Mouse (Mus musculus): ENCODE results near the gene Usp8.
A peak's percentile ranks its signal among the peaks of the same experiment; 100 is the strongest.

The Usp8 gene

GRCm38 (mm10) chr2:126740314-126740713, 33.2 kb downstream of the Usp8 start:
- DNase-seq (ENCODE audit: low spot score) = no peak

- no peak for DNase-seq (ENCODE audit: low spot score)
These were observed 36.3 kb downstream of the Usp8 start for GRCm38 (mm10) chr2:126743389-126743788.

DNA sequence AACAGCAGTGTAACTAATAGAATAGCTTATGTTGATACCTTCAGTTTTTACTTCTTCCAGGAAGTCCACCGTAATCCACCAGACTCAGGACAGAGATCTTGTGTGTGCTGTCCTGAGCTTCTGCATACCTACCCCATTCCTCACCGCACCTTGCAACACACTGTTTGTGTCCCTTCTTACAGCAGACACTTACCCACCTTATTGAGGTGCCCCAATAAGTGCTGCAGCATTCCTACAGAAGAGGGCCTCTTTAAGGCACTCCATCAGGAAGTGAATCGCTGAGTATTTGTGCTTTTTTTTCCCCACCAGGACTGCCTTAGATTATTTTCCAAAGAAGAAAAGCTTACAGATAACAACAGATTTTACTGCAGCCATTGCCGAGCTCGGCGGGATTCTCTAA, 48.5 kb downstream of the Usp8 start:
- no peak for DNase-seq (ENCODE audit: low spot score)

DNA sequence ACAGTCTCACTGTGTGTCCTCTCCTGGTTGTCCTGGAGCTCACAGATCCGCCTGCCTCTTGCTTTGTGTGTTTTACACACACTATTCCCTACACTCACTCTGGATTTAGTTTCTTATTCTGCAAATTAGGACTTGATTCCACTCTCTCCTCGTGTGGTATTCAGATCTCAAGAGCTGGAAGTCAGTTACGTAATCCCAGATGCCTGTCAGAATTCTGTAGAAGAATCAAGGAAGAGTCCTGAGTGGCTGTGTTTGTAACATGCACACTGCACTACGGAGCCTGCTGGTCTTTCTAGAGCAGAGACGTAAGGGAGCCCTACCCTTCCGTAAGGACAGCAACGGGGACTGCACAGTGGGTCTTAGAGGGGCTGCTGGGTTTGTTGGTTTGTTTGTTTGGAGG, 52.2 kb downstream of the Usp8 start:
- DNase-seq (ENCODE audit: low spot score) = no peak

DNA sequence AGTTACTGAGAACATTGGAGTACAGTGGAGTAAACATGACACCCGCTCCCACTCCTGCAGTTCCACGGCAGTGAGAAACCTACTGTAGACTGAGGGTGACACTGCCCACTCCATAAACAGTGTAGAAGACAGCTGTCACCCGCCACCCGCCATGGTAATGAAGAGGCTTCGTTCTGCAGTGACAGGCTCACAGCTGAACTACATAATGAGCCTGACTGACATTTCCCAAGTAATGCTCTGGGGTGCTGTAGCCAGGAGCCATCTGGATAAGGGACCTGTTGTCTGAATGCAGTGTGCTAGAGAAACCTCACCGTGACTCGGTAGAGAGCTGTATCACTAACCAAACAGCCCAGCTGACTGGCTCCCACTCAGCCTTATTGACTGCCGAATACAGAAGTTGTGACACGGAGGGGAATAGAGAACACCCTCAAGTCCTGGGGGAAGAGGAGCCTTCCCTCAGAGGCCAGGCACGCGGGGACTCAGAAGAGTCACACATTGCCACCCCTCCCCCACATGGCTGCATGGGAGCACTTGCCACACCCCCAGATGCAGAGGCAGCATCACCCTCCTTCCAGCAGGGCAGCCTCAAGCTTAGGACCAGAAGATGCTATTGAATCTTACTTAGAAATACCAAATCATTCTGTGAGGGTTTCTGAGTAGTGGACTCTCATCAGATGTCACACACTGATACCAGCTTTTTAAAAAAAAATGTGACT, 58.9 kb downstream of the Usp8 start:
- DNase-seq (ENCODE audit: low spot score) = no peak

DNA sequence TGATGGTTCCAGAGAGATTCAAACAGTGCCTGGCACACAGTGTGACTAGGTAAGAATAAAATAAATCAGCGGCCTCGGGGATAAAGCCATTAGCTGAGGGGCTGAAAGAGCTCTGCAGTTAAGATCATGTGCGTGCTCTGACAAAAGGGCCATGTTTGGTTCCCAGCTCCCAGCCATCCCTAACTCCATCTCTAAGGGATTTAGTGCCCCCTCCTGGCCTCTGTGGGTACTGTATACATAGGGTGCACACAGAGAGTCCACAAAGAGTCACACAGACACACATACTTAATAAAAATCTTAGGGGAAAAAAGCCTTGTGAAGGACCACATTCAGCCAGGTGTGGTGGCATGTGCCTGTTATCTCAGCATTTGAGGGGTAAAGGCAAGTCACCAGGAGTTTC, 60.5 kb downstream of the Usp8 start:
- no peak for DNase-seq (ENCODE audit: low spot score)

DNA sequence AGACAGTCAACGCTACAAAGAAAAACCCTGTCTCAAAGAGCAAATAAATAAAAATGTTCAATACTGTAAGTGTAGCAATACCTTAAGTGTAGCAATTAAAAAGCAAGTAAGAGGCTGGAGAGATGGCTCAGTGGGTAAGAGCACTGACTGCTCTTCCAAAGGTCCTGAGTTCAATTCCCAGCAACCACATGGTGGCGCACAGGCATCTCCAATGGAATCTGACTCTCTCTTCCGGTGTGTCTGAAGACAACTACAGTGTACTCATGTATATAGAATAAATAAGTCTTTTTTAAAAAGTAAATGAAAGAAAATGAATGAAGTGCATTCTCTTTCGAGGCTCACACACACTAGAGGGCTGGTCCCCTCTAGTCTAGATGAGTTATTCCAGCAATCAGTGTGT, 61.1 kb downstream of the Usp8 start:
- no peak for DNase-seq (ENCODE audit: low spot score)

DNA sequence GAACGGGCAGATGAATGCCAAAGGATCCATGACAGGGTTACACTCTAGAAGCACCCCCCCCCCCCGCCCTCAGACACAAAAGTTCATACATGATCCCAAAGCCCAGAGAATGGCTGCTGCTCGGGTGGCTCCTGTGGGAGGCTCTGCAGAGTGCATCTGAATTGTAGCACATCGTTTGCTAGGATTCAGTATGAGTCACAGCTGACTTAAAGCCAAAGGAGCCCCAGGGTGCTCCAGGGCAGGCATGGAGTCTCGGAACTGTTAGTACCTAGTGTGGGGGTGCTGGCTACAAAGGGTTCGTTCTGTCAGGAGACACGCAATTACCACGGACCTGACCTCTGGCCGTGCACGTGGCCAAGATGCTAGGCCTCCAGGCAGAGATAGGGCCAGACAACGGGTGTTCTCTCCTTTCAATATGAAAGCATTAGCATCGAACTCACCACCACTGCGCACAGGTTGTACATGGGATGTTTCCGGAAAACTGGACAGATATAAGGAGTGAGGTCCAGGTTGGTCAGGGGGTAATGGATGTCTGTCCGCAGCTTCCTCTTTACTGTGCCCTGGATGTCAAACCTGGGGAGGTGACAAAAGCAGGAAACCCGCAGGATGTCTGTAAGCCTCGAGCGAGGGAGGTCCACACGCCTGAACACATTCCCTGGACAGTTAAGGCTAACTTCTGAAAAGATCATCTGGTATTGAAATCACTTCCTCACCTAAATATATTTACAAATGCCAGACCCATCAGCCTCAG, 62.5 kb downstream of the Usp8 start:
- no peak for DNase-seq (ENCODE audit: low spot score)

DNA sequence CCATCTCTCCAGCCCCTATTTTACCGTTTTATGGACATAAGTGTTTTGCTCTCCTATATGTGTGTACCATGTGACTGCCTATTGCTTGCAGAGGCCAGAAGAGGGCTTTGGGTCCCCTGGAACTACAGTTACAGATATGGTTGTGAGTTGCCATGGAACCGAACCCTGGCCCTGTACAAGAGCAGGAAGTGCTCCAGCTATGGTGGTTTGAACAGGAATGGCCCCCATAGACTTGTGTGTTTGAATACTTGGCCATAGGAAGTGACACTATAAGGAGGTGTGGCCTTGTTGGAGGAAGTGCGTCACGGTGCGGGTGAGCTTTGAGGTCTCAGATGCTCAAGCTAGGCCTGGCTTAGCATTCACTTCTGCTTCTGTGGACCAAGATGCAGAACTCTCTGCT, 65.1 kb downstream of the Usp8 start:
- no peak for DNase-seq (ENCODE audit: low spot score)

DNA sequence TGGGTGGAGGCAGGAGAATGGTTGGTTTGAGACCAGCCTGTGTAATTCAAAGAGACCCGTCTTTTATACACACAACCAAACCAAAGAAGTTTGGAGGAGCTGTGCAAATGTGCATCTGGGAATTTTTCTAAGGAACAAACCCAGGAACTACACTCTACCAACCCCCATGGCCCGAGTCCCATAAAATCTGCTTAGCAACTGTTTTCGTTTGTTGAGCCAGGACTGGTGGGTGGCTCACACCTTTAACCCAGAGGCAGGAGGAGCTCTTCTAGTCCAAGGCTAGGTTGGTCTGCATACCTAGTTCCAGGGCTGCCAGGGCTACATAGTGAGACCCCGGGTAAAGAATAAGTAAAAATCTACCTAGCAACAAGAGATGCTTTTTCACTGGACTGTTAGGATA, 68.8 kb downstream of the Usp8 start:
- DNase-seq (ENCODE audit: low spot score) = no peak

DNA sequence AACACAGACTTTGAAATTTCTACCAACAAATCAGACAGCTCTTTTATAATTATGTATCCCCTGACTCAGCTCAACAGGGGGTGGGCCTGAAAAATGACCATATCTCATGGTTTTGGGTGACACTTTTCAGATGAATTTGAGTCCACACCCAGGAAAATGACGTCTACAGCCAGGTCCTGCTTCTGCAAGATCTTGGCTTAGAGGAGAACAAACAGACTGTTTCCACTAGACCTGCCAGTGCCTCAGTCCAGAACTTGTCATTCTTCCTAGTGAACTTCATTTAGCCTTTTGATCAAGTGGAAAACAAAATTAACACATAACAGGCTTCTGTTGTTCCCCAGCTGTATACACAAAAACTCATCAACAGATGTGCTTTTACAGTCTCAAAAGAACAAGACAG, 69.3 kb downstream of the Usp8 start:
- no peak for DNase-seq (ENCODE audit: low spot score)

- DNase-seq (ENCODE audit: low spot score) = no peak
These were observed 71.7 kb downstream of the Usp8 start for GRCm38 (mm10) chr2:126778806-126779205.

DNA sequence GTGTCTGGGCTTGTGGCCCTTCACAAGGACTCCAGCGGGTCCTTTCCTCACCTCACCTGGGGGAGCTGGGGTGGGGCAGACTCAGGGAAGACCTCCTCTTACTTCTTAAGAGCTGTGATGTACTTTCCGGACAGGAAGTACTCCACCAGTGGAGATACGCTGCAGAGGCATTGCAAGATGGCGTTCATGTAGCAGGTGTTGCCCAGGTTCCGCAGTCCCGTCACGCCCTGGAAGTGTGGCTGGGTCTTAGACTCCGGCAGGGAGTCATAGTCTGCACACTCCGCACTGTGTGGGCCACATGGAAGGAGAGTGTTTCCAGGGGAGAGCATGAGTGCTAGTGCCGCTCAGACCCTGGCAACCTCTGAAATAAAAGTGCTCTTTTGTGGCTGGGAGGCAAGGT, 73.2 kb downstream of the Usp8 start:
- no peak for DNase-seq (ENCODE audit: low spot score)

- no peak for DNase-seq (ENCODE audit: low spot score)
These were observed 74.3 kb downstream of the Usp8 start for GRCm38 (mm10) chr2:126781478-126781877.

- peak; percentile 22 for DNase-seq (ENCODE audit: low spot score)
These were observed 75.3 kb downstream of the Usp8 start for GRCm38 (mm10) chr2:126782433-126782832.

DNA sequence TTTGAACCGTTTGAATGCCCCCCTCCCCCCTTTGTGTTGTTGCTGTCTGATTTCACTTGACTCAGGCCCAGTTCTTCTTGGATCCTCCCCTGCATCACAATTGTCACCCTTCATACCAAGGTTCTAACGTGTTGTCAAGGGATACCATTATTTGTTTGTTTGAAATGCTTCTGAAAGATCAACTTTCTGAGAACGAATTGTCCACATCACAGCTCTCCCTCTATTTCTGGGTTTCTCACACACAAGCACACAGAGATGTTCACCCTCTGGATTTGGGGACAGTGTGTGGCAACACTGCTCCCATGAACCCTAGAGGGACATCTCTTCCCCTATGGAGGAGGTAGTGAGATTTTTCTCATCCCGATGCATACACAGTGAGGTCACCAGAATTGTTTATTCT, 76.2 kb downstream of the Usp8 start, which contains the start of gene Usp50:
Gene Usp50 (minus strand): TSS at position 101 of the 400 bp plus-strand sequence.
- DNase-seq (ENCODE audit: low spot score) = no peak

- peak; percentile 9 for DNase-seq (ENCODE audit: low spot score)
These were observed 80.7 kb downstream of the Usp8 start for GRCm38 (mm10) chr2:126787721-126788342.

- no peak for DNase-seq (ENCODE audit: low spot score)
These were observed 85.5 kb downstream of the Usp8 start for GRCm38 (mm10) chr2:126792611-126793010.

- no peak for DNase-seq (ENCODE audit: low spot score)
These were observed 88.6 kb downstream of the Usp8 start for GRCm38 (mm10) chr2:126795708-126796107.

GRCm38 (mm10) chr2:126798455-126798854, 91.3 kb downstream of the Usp8 start:
- no peak for DNase-seq (ENCODE audit: low spot score)

DNA sequence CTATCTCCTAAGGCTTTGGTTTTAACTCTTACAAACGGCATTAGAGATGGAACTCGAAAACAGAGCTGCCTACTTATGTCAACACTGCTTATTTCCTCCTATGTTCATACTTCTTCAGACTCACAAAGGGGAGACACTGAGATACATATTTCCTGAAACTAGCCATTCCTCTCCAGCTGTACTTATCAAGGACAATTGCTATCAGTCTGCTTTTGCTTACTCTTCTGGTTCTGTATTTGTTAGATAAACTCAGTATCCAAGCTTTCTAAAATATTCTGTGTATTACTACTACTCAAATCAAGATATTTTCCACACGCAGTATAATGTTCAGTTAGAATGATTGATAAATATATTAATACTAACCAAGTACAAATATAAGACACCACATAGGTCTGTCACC, 94.9 kb downstream of the Usp8 start:
- no peak for DNase-seq (ENCODE audit: low spot score)

Measured in ovary, adult 18-20 months (tissue).